7 mouse cellular contexts compared by ENCODE assay signal in the genomic region with DNA sequence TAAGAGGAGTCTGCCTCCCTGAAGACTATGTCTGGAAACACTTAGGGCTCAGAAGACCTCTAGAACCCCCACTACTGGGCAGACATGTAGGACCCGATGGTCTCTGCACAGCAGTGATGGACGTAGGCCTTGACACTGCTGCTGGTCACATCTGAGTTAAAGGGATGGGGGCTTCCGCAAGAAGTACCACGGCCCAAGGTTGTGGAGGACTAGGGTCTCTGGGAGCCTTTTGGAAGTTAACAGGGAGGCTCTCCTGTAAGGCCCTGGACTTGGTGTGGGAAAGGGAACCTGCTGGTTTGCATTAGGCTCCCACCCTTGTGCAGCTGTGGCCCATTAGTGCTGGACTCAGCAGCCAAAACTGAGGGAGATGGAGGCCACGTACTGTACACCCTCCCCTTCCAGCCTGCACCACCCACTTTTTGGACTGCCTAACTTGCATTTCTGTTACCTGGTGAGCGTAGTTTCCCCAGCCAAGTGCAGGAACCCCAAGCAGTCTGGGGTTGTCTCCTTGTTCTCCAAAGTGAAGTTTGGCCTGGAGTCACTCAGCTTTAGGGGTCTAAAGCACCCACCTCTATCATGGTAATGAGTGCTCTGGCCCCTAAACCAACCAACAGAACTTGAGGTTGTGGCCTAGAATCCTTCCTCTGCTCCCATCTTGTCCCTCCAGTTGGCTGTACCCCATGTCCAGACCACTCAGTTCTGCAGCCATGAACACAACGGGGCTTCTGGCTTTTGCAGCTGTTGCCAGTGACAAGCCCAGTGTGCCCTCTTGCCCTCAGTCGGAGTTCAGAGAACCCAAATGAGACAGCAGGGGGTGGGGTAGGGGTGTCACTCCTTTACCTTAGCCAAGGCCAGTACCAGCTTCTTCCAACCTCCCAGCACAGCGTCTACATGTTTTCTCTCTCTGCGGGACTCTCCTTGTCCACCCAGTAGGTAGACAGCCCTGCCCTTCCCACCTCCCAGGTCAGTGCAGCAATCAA. TPM values are rescaled to one million over a fixed set of nuclear protein-coding genes. Genes with fewer than 3 reads are reported as not detected.
A peak's percentile ranks its signal among the peaks of the same experiment; 100 is the strongest.
DNase-seq lines count a peak whose midpoint lies in the region; ATAC-seq lines count a peak whose summit lies in the region.

No protein-coding gene starts in this region.

- peaks cover 41% of the 10 kb centered on the region for H3K36me3 ChIP-seq in lung, embryonic 15.5 days
- H3K36me3 ChIP-seq in embryonic facial prominence, embryonic 12.5 days, result peaks cover 42% of the 10 kb centered on the region
- peaks cover 33% of the 10 kb centered on the region for H3K36me3 ChIP-seq in heart, embryonic 16.5 days (ENCODE audit: control insufficient read depth, insufficient read depth)

- H3K27me3 ChIP-seq in lung, embryonic 15.5 days, result no peaks in the 10 kb centered on the region
- H3K27me3 ChIP-seq in embryonic facial prominence, embryonic 12.5 days, result no peaks in the 10 kb centered on the region
- no peaks in the 10 kb centered on the region for H3K27me3 ChIP-seq in heart, embryonic 16.5 days (ENCODE audit: control insufficient read depth, insufficient read depth, low read length)

- peak overlapping the region; percentile 96 for H3K4me2 ChIP-seq in lung, embryonic 15.5 days
- peak overlapping the region; percentile 83 for H3K4me2 ChIP-seq in embryonic facial prominence, embryonic 12.5 days (replicated peaks)
- H3K4me2 ChIP-seq in heart, embryonic 16.5 days (ENCODE audit: low read depth, low read length), result peak overlapping the region; percentile 96

- peak overlapping the region; percentile 94; the same call in 1 of the 2 replicates for H3K9ac ChIP-seq in lung, embryonic 15.5 days
- H3K9ac ChIP-seq in embryonic facial prominence, embryonic 12.5 days, result peak overlapping the region; percentile 93
- H3K9ac ChIP-seq in heart, embryonic 16.5 days (ENCODE audit: low read length), result peak overlapping the region; percentile 90; the same call in 1 of the 2 replicates

- H3K27ac ChIP-seq in lung, embryonic 15.5 days, result peak overlapping the region; percentile 5; the same call in 1 of the 2 replicates
- peak overlapping the region; percentile 86 for H3K27ac ChIP-seq in embryonic facial prominence, embryonic 12.5 days
- peak overlapping the region; percentile 89 for H3K27ac ChIP-seq in heart, embryonic 16.5 days (ENCODE audit: low read length)

- WGBS in lung, embryonic 15.5 days, result 52% methylated on average over 10 of the region's 10 CpGs
- WGBS in embryonic facial prominence, embryonic 12.5 days, result 29% methylated on average over 10 of the region's 10 CpGs
- WGBS in heart, embryonic 16.5 days, result 52% methylated on average over 10 of the region's 10 CpGs

- no peak for DNase-seq in lung, postnatal 10 days
- DNase-seq in mesoderm, embryonic 11.5 days (ENCODE audit: low read depth, low spot score), result peak; percentile 30
- DNase-seq in spleen, postnatal 10 days (ENCODE audit: low spot score in 2 of 2), result no peak
- DNase-seq in thymus, postnatal 0 days (ENCODE audit: low spot score), result no peak

- no peaks in the 10 kb centered on the region for H3K9me3 ChIP-seq in lung, embryonic 15.5 days
- no peaks in the 10 kb centered on the region for H3K9me3 ChIP-seq in embryonic facial prominence, embryonic 12.5 days
- no peaks in the 10 kb centered on the region for H3K9me3 ChIP-seq in heart, embryonic 16.5 days (replicated peaks; ENCODE audit: control insufficient read depth, low read length)

- H3K4me3 ChIP-seq in lung, embryonic 15.5 days, result peak overlapping the region; percentile 72
- H3K4me3 ChIP-seq in embryonic facial prominence, embryonic 12.5 days, result peak overlapping the region; percentile 86
- peak overlapping the region; percentile 74 for H3K4me3 ChIP-seq in heart, embryonic 16.5 days (ENCODE audit: low read length)

- no peak for ATAC-seq in lung, embryonic 15.5 days (ENCODE audit: borderline replicate concordance, extremely low read depth, low FRiP score, low TSS enrichment)
- ATAC-seq in embryonic facial prominence, embryonic 12.5 days (ENCODE audit: insufficient number of reproducible peaks, insufficient read depth, low FRiP score, low TSS enrichment), result peak; percentile 23; the same call in 1 of the 2 replicates
- no peak for ATAC-seq in heart, embryonic 16.5 days (replicated peaks; ENCODE audit: extremely low read depth, insufficient read depth, low FRiP score)

- peaks cover 32% of the 10 kb centered on the region for H3K4me1 ChIP-seq in lung, embryonic 15.5 days
- peaks cover 36% of the 10 kb centered on the region for H3K4me1 ChIP-seq in embryonic facial prominence, embryonic 12.5 days
- peaks cover 30% of the 10 kb centered on the region for H3K4me1 ChIP-seq in heart, embryonic 16.5 days (ENCODE audit: control insufficient read depth, insufficient read depth, low read length)

RNA-seq across cellular contexts. Expression of a gene that starts 1.0 kb away (rescaled TPM):
- polyA plus RNA-seq in lung, embryonic 15.5 days (2015; fragmentation: Nextera tagmentation; extraction: Ambion mirVana), result 16.7 and 17.7 TPM in 2 replicates
- 15.4 and 20.1 TPM in 2 replicates for polyA plus RNA-seq in embryonic facial prominence, embryonic 12.5 days (2016; fragmentation: Nextera tagmentation; extraction: Ambion mirVana)
- 15.8 and 21.3 TPM in 2 replicates for polyA plus RNA-seq in heart, embryonic 16.5 days (2015; fragmentation: Nextera tagmentation; extraction: Ambion mirVana)
- polyA plus RNA-seq in thymus, postnatal 0 days (2015; fragmentation: Nextera tagmentation; extraction: Ambion mirVana), result 1.9 and 2.4 TPM in 2 replicates

RNA-seq across cellular contexts. Expression of a gene that starts 19.3 kb away (rescaled TPM):
- polyA plus RNA-seq in lung, embryonic 15.5 days (2015; fragmentation: Nextera tagmentation; extraction: Ambion mirVana), result 0.47 and 0.49 TPM in 2 replicates
- polyA plus RNA-seq in embryonic facial prominence, embryonic 12.5 days (2016; fragmentation: Nextera tagmentation; extraction: Ambion mirVana), result 2.9 and 3.6 TPM in 2 replicates
- 6.5 and 6.8 TPM in 2 replicates for polyA plus RNA-seq in heart, embryonic 16.5 days (2015; fragmentation: Nextera tagmentation; extraction: Ambion mirVana)
- polyA plus RNA-seq in thymus, postnatal 0 days (2015; fragmentation: Nextera tagmentation; extraction: Ambion mirVana), result 0.34 and 0.40 TPM in 2 replicates

RNA-seq across cellular contexts. Expression of a gene that starts 34.2 kb away (rescaled TPM):
- polyA plus RNA-seq in lung, embryonic 15.5 days (2015; fragmentation: Nextera tagmentation; extraction: Ambion mirVana), result 0.96 and 1.8 TPM in 2 replicates
- 0.40 TPM in 1 of 2 replicates, not detected in the other for polyA plus RNA-seq in embryonic facial prominence, embryonic 12.5 days (2016; fragmentation: Nextera tagmentation; extraction: Ambion mirVana)
- 23.8 and 25.3 TPM in 2 replicates for polyA plus RNA-seq in heart, embryonic 16.5 days (2015; fragmentation: Nextera tagmentation; extraction: Ambion mirVana)
- polyA plus RNA-seq in thymus, postnatal 0 days (2015; fragmentation: Nextera tagmentation; extraction: Ambion mirVana), result 0.40 and 0.51 TPM in 2 replicates

RNA-seq across cellular contexts. Expression of a gene that starts 39.2 kb away (rescaled TPM):
- 57.5 and 60.4 TPM in 2 replicates for polyA plus RNA-seq in lung, embryonic 15.5 days (2015; fragmentation: Nextera tagmentation; extraction: Ambion mirVana)
- 73.7 and 85.5 TPM in 2 replicates for polyA plus RNA-seq in embryonic facial prominence, embryonic 12.5 days (2016; fragmentation: Nextera tagmentation; extraction: Ambion mirVana)
- 42.5 and 45.3 TPM in 2 replicates for polyA plus RNA-seq in heart, embryonic 16.5 days (2015; fragmentation: Nextera tagmentation; extraction: Ambion mirVana)
- polyA plus RNA-seq in thymus, postnatal 0 days (2015; fragmentation: Nextera tagmentation; extraction: Ambion mirVana), result 71.0 and 83.5 TPM in 2 replicates

RNA-seq across cellular contexts. Expression of a gene that starts 48.0 kb away (rescaled TPM):
- polyA plus RNA-seq in lung, embryonic 15.5 days (2015; fragmentation: Nextera tagmentation; extraction: Ambion mirVana), result 96.0 and 101 TPM in 2 replicates
- 96.2 and 117 TPM in 2 replicates for polyA plus RNA-seq in embryonic facial prominence, embryonic 12.5 days (2016; fragmentation: Nextera tagmentation; extraction: Ambion mirVana)
- 172 and 177 TPM in 2 replicates for polyA plus RNA-seq in heart, embryonic 16.5 days (2015; fragmentation: Nextera tagmentation; extraction: Ambion mirVana)
- 127 and 128 TPM in 2 replicates for polyA plus RNA-seq in thymus, postnatal 0 days (2015; fragmentation: Nextera tagmentation; extraction: Ambion mirVana)

Comparison
In these comparisons a context has a peak if more than half of its experiments do, and no peak if none do; other contexts are left out.
1. H3K27ac ChIP-seq: peak in every context shown above with its lines; median percentile 89 in heart, embryonic 16.5 days; 86 in embryonic facial prominence, embryonic 12.5 days; 5 in lung, embryonic 15.5 days.